18 mouse cellular contexts compared by ENCODE assay signal in the genomic region with DNA sequence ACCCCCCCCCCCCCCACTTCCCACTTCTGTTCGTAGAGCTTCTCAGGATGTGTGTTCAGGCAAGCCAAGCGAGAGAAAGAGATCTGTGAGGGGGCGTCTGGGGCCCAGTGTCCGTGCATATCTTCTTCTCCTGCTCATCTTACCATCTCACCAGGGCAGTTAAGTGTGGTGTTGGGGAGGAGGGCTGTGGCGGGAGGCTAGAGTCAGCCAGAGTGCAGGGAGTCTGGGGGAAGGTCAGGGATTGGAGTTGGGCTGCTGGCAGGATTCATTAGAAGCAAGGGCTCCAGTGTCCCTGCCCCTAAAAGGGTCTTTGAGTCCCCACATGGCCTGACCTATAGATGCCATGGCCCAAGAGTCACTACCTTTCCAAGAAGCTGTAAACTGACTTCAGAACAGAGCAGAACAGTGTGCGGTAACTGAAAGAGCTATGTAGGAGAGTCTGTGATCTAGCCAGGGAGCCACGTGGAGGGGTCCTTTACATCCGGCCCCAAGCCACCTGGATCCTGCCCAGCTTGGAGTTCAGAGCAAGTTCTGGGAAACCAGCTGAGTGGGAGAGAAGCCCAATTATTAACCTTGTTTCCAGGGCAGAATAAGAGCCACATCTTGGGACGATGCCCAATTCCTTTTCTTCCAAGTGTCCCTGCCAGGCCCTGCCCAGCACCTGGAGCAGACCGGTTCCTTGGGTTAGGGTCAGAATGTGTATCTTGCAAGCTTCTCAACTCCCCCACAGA. TPM values are rescaled to one million over a fixed set of nuclear protein-coding genes. Genes with fewer than 3 reads are reported as not detected.
DNase-seq lines count a peak whose midpoint lies in the region; ATAC-seq lines count a peak whose summit lies in the region.
"Had no signal": no experiment of that assay in that cellular context is flagged by ENCODE, and none has a peak within 500 bp of the region (broad histone marks: within the 10 kb centered on the region; RNA-seq: fewer than 3 reads in every experiment).

No protein-coding gene starts in this region.

- no peaks in the 10 kb centered on the region for H3K9me3 ChIP-seq in forebrain, embryonic 13.5 days (replicated peaks)
- no peaks in the 10 kb centered on the region for H3K9me3 ChIP-seq in forebrain, embryonic 10.5 days
- no peaks in the 10 kb centered on the region for H3K9me3 ChIP-seq in midbrain, embryonic 11.5 days (ENCODE audit: control insufficient read depth, low read length)
- no peaks in the 10 kb centered on the region for H3K9me3 ChIP-seq in midbrain, embryonic 16.5 days (replicated peaks; ENCODE audit: control insufficient read depth, low read length, poor library complexity, severe bottlenecking)
- no peaks in the 10 kb centered on the region for H3K9me3 ChIP-seq in liver, embryonic 12.5 days (replicated peaks)
- H3K9me3 ChIP-seq: heart, embryonic 15.5 days; limb, embryonic 15.5 days had no signal

- WGBS in forebrain, embryonic 13.5 days = 1% methylated on average over 10 of the region's 10 CpGs
- 2% methylated on average over 10 of the region's 10 CpGs for WGBS in forebrain, embryonic 10.5 days
- whole genome bisulfite sequencing in midbrain, embryonic 11.5 days = 2% methylated on average over 10 of the region's 10 CpGs
- WGBS in midbrain, embryonic 16.5 days = 1% methylated on average over 10 of the region's 10 CpGs
- WGBS in liver, embryonic 12.5 days (ENCODE audit: insufficient replicate concordance) = 6% methylated on average over 10 of the region's 10 CpGs

- H3K27me3 ChIP-seq in forebrain, embryonic 13.5 days = peaks cover 99% of the 10 kb centered on the region
- peaks cover 100% of the 10 kb centered on the region for H3K27me3 ChIP-seq in forebrain, embryonic 10.5 days (ENCODE audit: poor library complexity, severe bottlenecking)
- peaks cover 97% of the 10 kb centered on the region for H3K27me3 ChIP-seq in midbrain, embryonic 11.5 days (ENCODE audit: control insufficient read depth, insufficient read depth, low read length)
- peaks cover 72% of the 10 kb centered on the region for H3K27me3 ChIP-seq in midbrain, embryonic 16.5 days (ENCODE audit: control insufficient read depth, insufficient read depth, low read depth, low read length)
- H3K27me3 ChIP-seq in liver, embryonic 12.5 days (replicated peaks) = peaks cover 100% of the 10 kb centered on the region

- peak overlapping the region; percentile 6; the same call in 1 of the 2 replicates for H3K4me3 ChIP-seq in forebrain, embryonic 13.5 days
- H3K4me3 ChIP-seq in forebrain, embryonic 10.5 days = no peak overlapping the region
- no peak overlapping the region for H3K4me3 ChIP-seq in midbrain, embryonic 11.5 days (ENCODE audit: low read depth, low read length)
- no peak overlapping the region for H3K4me3 ChIP-seq in midbrain, embryonic 16.5 days (ENCODE audit: low read depth, low read length)
- H3K4me3 ChIP-seq in liver, embryonic 12.5 days = no peak overlapping the region
- H3K4me3 ChIP-seq: heart, embryonic 15.5 days; limb, embryonic 15.5 days had no signal

- peak overlapping the region; percentile 55 for H3K4me2 ChIP-seq in forebrain, embryonic 13.5 days
- no peak overlapping the region for H3K4me2 ChIP-seq in midbrain, embryonic 11.5 days
- no peak overlapping the region for H3K4me2 ChIP-seq in midbrain, embryonic 16.5 days (ENCODE audit: low read length)
- no peak overlapping the region for H3K4me2 ChIP-seq in liver, embryonic 12.5 days
- H3K4me2 ChIP-seq: heart, embryonic 15.5 days; limb, embryonic 15.5 days had no signal

- ATAC-seq in forebrain, embryonic 13.5 days = no peak
- no peak for ATAC-seq in midbrain, embryonic 11.5 days (ENCODE audit: low FRiP score)
- no peak for ATAC-seq in midbrain, embryonic 16.5 days
- no peak for ATAC-seq in liver, embryonic 12.5 days
- no peak for ATAC-seq in megakaryocyte, adult 5-6 weeks (ENCODE audit: poor library complexity, severe bottlenecking)
- ATAC-seq: intestine, postnatal 0 days; liver, postnatal 0 days had no signal

- DNase-seq in forebrain, embryonic 10.5 days (ENCODE audit: extremely low spot score, low spot score) = no peak
- peak; percentile 84 for DNase-seq in midbrain, embryonic 11.5 days (ENCODE audit: low spot score, missing footprints)
- peak; percentile 80 to 82 for DNase-seq in cerebellum, postnatal 10 days
- DNase-seq: thymus, postnatal 36 days had no signal

- H3K27ac ChIP-seq in forebrain, embryonic 13.5 days = peak overlapping the region; percentile 95
- H3K27ac ChIP-seq in forebrain, embryonic 10.5 days = no peak overlapping the region
- no peak overlapping the region for H3K27ac ChIP-seq in midbrain, embryonic 11.5 days (ENCODE audit: low read depth, low read length)
- H3K27ac ChIP-seq in midbrain, embryonic 16.5 days (ENCODE audit: low read length) = no peak overlapping the region
- H3K27ac ChIP-seq in liver, embryonic 12.5 days = no peak overlapping the region
- H3K27ac ChIP-seq: heart, embryonic 15.5 days; kidney, postnatal 0 days; limb, embryonic 15.5 days had no signal

- no peaks in the 10 kb centered on the region for H3K36me3 ChIP-seq in forebrain, embryonic 13.5 days (ENCODE audit: poor library complexity, severe bottlenecking)
- H3K36me3 ChIP-seq in forebrain, embryonic 10.5 days (replicated peaks) = no peaks in the 10 kb centered on the region
- H3K36me3 ChIP-seq in midbrain, embryonic 11.5 days (ENCODE audit: control insufficient read depth, insufficient read depth, low read length) = no peaks in the 10 kb centered on the region
- no peaks in the 10 kb centered on the region for H3K36me3 ChIP-seq in midbrain, embryonic 16.5 days (ENCODE audit: control insufficient read depth, insufficient read depth, low read length)
- no peaks in the 10 kb centered on the region for H3K36me3 ChIP-seq in liver, embryonic 12.5 days
- H3K36me3 ChIP-seq: heart, embryonic 15.5 days; limb, embryonic 15.5 days had no signal

- H3K9ac ChIP-seq in forebrain, embryonic 13.5 days = 0 out of 2 replicates have a peak overlapping the region, but pooled peaks have one; percentile 14
- H3K9ac ChIP-seq in midbrain, embryonic 11.5 days (ENCODE audit: low read length) = no peak overlapping the region
- no peak overlapping the region for H3K9ac ChIP-seq in midbrain, embryonic 16.5 days (ENCODE audit: low read depth, low read length)
- H3K9ac ChIP-seq in liver, embryonic 12.5 days = no peak overlapping the region
- H3K9ac ChIP-seq: heart, embryonic 15.5 days; limb, embryonic 15.5 days; liver, postnatal 0 days had no signal

- H3K4me1 ChIP-seq in forebrain, embryonic 13.5 days = peaks cover 68% of the 10 kb centered on the region
- H3K4me1 ChIP-seq in forebrain, embryonic 10.5 days = peaks cover 21% of the 10 kb centered on the region
- H3K4me1 ChIP-seq in midbrain, embryonic 11.5 days (ENCODE audit: control insufficient read depth, insufficient read depth, low read length) = peaks cover 10% of the 10 kb centered on the region
- H3K4me1 ChIP-seq in midbrain, embryonic 16.5 days (ENCODE audit: control insufficient read depth, insufficient read depth, low read length) = peaks cover 12% of the 10 kb centered on the region; the same call in 1 of the 2 replicates
- H3K4me1 ChIP-seq in liver, embryonic 12.5 days = 0 out of 2 replicates have a peak, but pooled peaks cover 6% of the 10 kb centered on the region

RNA-seq across cellular contexts. Expression of gene Neurod2, which starts 6.1 kb away (rescaled TPM):
- 45.4 and 72.1 TPM in 2 replicates for polyA plus RNA-seq in forebrain, embryonic 13.5 days (2015; fragmentation: Nextera tagmentation; extraction: Ambion mirVana)
- 0.14 TPM in 1 of 2 replicates, not detected in the other for polyA plus RNA-seq in forebrain, embryonic 10.5 days (2016; fragmentation: Nextera tagmentation; extraction: Ambion mirVana)
- polyA plus RNA-seq in midbrain, embryonic 11.5 days (2014; fragmentation: Nextera tagmentation; extraction: Ambion mirVana) = 0.15 and 0.17 TPM in 2 replicates
- 4.5 and 5.6 TPM in 2 replicates for polyA plus RNA-seq in midbrain, embryonic 16.5 days (2015; fragmentation: Nextera tagmentation; extraction: Ambion mirVana)
- polyA plus RNA-seq in liver, embryonic 12.5 days (2016; fragmentation: Nextera tagmentation; extraction: Ambion mirVana) = not detected in 2 replicates
- not detected in 2 replicates for total RNA-seq in megakaryocyte, adult 5-6 weeks (2015)
- not detected in 2 replicates for total RNA-seq in megakaryocyte, adult 5-6 weeks (2017)
- total RNA-seq: adrenal gland, postnatal 14 days; gastrocnemius, adult 18-20 months; granulocyte monocyte progenitor cell, adult 5-6 weeks; hematopoietic stem cell, adult 5-6 weeks; megakaryocyte-erythroid progenitor cell, adult 5-6 weeks had no signal
- polyA plus RNA-seq: heart, embryonic 15.5 days; intestine, postnatal 0 days; kidney, postnatal 0 days; limb, embryonic 15.5 days; liver, postnatal 0 days had no signal

RNA-seq across cellular contexts. Expression of gene Ppp1r1b, which starts 24.9 kb away (rescaled TPM):
- polyA plus RNA-seq in forebrain, embryonic 13.5 days (2015; fragmentation: Nextera tagmentation; extraction: Ambion mirVana) = 14.6 and 20.0 TPM in 2 replicates
- 0.23 and 0.41 TPM in 2 replicates for polyA plus RNA-seq in forebrain, embryonic 10.5 days (2016; fragmentation: Nextera tagmentation; extraction: Ambion mirVana)
- 0.78 and 0.91 TPM in 2 replicates for polyA plus RNA-seq in midbrain, embryonic 11.5 days (2014; fragmentation: Nextera tagmentation; extraction: Ambion mirVana)
- polyA plus RNA-seq in midbrain, embryonic 16.5 days (2015; fragmentation: Nextera tagmentation; extraction: Ambion mirVana) = 2.4 and 2.9 TPM in 2 replicates
- polyA plus RNA-seq in liver, embryonic 12.5 days (2016; fragmentation: Nextera tagmentation; extraction: Ambion mirVana) = 0.10 TPM in 1 of 2 replicates, not detected in the other
- total RNA-seq in megakaryocyte, adult 5-6 weeks (2015) = not detected in 2 replicates
- total RNA-seq in megakaryocyte, adult 5-6 weeks (2017) = not detected in 2 replicates
- total RNA-seq: granulocyte monocyte progenitor cell, adult 5-6 weeks; megakaryocyte-erythroid progenitor cell, adult 5-6 weeks had no signal

RNA-seq across cellular contexts. Expression of gene Stard3, which starts 34.9 kb away (rescaled TPM):
- 44.0 and 45.5 TPM in 2 replicates for polyA plus RNA-seq in forebrain, embryonic 13.5 days (2015; fragmentation: Nextera tagmentation; extraction: Ambion mirVana)
- 39.8 and 41.0 TPM in 2 replicates for polyA plus RNA-seq in forebrain, embryonic 10.5 days (2016; fragmentation: Nextera tagmentation; extraction: Ambion mirVana)
- 39.7 and 41.5 TPM in 2 replicates for polyA plus RNA-seq in midbrain, embryonic 11.5 days (2014; fragmentation: Nextera tagmentation; extraction: Ambion mirVana)
- polyA plus RNA-seq in midbrain, embryonic 16.5 days (2015; fragmentation: Nextera tagmentation; extraction: Ambion mirVana) = 32.9 and 37.0 TPM in 2 replicates
- 18.0 and 18.9 TPM in 2 replicates for polyA plus RNA-seq in liver, embryonic 12.5 days (2016; fragmentation: Nextera tagmentation; extraction: Ambion mirVana)
- 24.0 and 28.5 TPM in 2 replicates for total RNA-seq in megakaryocyte, adult 5-6 weeks (2015)
- total RNA-seq in megakaryocyte, adult 5-6 weeks (2017) = 36.0 and 39.9 TPM in 2 replicates
